Mouse (Mus musculus) bone marrow macrophage, adult 2 months (primary cell): ENCODE results near the gene Slc1a7. TPM values are rescaled to one million over a fixed set of nuclear protein-coding genes. Genes with fewer than 3 reads are reported as not detected.

Source experiments
- H3K27ac ChIP-seq: 2 replicates; pipeline ENCODE4 v1.5.1; 2012; ENCODE audit warnings: low read depth, low read length; ENCODE audit not compliant: insufficient read depth
- H3K4me1 ChIP-seq: 2 replicates; pipeline ENCODE4 v1.6.1; 2012; ENCODE audit warnings: low read length; ENCODE audit not compliant: control insufficient read depth, insufficient read depth
- H3K4me3 ChIP-seq: 2 replicates; pipeline ENCODE4 v1.5.1; 2012; ENCODE audit warnings: mild to moderate bottlenecking, low read length, moderate library complexity; ENCODE audit not compliant: insufficient read depth
- CTCF ChIP-seq: IDR thresholded peaks from 2 replicates; pipeline ENCODE4 v1.5.1; 2012; ENCODE audit warnings: low read depth, mild to moderate bottlenecking, low read length, moderate library complexity
- POLR2A ChIP-seq: IDR thresholded peaks from 2 replicates; pipeline ENCODE4 v1.6.1; 2012; ENCODE audit warnings: mild to moderate bottlenecking, low read depth, low read length, borderline replicate concordance
- polyA plus RNA-seq: library from polyadenylated mRNA; stranded (reverse); fragments of >200 nt; gene quantifications from 2 replicates; pipeline ENCODE4 v1.2.4, GENCODE M21; 2012; ENCODE audit not compliant: missing spikeins, insufficient read depth, insufficient read length

The Slc1a7 gene
- polyA plus RNA-seq, 1 experiment: not detected

DNA sequence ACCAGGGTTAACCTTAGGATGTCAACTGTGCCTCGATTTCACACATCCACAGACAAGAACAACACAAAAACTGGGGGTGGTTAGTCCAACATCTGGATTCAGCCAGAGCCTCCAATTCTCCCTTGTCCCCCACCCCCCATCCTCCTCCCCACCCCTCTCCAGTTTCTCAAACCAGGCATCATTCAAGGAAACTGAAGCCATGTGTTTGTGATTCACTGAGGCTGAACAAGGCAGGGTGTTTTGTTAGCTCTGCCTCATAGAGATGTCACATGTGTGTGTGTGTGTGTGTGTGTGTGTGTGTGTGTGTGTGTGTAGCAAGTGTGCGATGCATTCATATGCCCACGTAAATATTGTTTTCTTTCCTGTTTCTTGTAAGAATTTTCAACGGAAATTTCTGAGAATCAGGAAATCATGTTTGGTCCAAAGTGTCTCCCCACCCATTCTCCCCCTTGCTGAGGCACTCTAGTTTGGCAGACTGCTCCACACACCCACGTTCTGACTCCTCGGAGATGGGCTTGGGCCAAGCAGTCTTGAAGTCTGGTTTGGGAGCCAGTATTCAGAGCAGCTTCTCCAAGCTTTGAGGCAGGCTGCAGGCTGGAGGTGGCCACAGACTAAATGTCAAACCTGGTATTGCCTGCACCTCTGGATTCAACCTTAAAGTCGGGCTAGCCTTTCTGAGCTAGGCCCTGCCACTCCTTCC is 16.3 kb downstream of the Slc1a7 start:
- TF ChIP-seq POLR2A (no peak), CTCF (no peak)
- Histone ChIP-seq H3K4me3 (no peak overlapping the region), H3K4me1 (peaks cover 5% of the 10 kb centered on the region; the same call in 1 of the 2 replicates), H3K27ac (no peak overlapping the region)

GRCm38 (mm10) chr4:107985812-107986211 is 17.7 kb downstream of the Slc1a7 start:
- no peak overlapping the region for H3K27ac ChIP-seq

GRCm38 (mm10) chr4:107986386-107987168 is 18.4 kb downstream of the Slc1a7 start:
- TF ChIP-seq POLR2A (no peak), CTCF (no peak)
- Histone ChIP-seq H3K4me1 (peaks cover 5% of the 10 kb centered on the region; the same call in 1 of the 2 replicates), H3K27ac (no peak overlapping the region), H3K4me3 (no peak overlapping the region)

More at GRCm38 (mm10) chr4:107985812-107986211, 17.7 kb downstream of the Slc1a7 start:
- peaks cover 5% of the 10 kb centered on the region; the same call in 1 of the 2 replicates for H3K4me1 ChIP-seq
- no peak overlapping the region for H3K4me3 ChIP-seq
- TF ChIP-seq CTCF (no peak), POLR2A (no peak)

DNA sequence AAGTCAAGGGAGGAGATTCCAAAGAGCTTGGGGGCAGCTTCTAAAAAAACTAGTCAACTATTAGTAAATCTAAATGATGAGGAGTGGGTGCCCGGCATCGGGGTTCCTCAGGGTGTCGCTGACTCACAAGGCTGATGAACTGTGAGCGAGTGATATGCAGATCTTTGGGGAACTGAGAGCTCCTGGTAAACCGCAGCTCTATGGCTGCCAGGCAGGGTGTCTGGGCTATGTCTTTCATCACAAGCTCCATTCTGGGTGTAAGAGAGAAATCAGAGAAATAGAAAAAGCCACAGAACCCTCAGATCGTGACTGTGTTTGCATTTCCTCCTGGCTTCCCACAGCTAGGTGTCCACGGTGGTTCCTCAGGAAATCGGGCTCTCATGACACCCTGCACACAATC is 20.8 kb downstream of the Slc1a7 start:
- H3K27ac ChIP-seq: no peak overlapping the region
- TF ChIP-seq CTCF (0 out of 2 replicates have a peak, but pooled peaks have one; percentile 29), POLR2A (no peak)

DNA sequence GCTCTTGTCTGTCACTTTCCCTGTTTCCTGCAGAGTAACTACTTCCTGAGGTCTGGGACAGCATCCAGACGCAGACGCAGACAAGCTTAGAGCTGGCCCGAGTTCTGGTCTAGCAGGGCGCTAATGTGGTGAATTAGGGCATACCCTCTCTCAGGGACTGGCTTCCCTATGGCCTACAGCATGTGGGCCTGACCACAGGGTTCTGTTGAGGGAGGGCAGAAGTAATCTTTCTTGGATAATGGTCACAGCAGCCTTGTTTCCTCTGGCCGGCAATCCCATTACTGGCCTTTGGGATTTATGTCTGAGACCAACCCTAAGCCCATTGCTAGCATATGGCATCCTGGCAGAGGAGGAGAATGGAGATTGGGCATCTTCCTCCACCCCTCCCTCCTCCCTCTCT is 22.7 kb downstream of the Slc1a7 start:
- Histone ChIP-seq H3K27ac (no peak overlapping the region), H3K4me1 (peaks cover 5% of the 10 kb centered on the region; the same call in 1 of the 2 replicates), H3K4me3 (no peak overlapping the region)
- TF ChIP-seq CTCF (no peak), POLR2A (no peak)

More for the DNA sequence above, 20.8 kb downstream of the Slc1a7 start:
- Histone ChIP-seq H3K4me3 (no peak overlapping the region), H3K4me1 (peaks cover 5% of the 10 kb centered on the region; the same call in 1 of the 2 replicates)

DNA sequence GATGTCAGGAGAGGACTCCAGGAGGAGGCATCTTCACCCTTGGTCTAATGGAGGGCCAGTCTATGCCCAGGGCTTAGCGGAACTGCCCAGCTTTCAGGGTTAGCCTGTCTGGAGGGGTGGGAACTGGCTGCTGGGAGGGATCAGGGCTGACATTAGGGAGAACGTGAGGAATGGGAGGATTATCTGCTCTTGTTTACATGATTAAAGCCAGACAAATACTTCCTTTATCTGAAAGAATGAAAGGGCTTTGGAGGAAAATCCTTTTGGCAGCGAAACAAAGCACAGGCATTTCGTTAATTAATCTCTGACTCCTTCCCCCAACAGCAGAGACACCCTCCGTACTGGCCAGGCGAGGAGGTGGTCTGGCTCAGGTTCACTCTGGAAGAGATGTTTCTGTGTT is 23.7 kb downstream of the Slc1a7 start:
- no peak for TF ChIP-seq POLR2A
- no peak for TF ChIP-seq CTCF
- Histone ChIP-seq H3K4me1 (peaks cover 5% of the 10 kb centered on the region; the same call in 1 of the 2 replicates), H3K27ac (no peak overlapping the region), H3K4me3 (no peak overlapping the region)

GRCm38 (mm10) chr4:107995011-107995410 is 26.9 kb downstream of the Slc1a7 start:
- Histone ChIP-seq H3K4me3 (no peak overlapping the region), H3K27ac (no peak overlapping the region), H3K4me1 (no peaks in the 10 kb centered on the region)
- TF ChIP-seq CTCF (no peak), POLR2A (no peak)

GRCm38 (mm10) chr4:107995727-107996126 is 27.6 kb downstream of the Slc1a7 start:
- H3K4me3 ChIP-seq: no peak overlapping the region
- no peak overlapping the region for H3K27ac ChIP-seq
- H3K4me1 ChIP-seq: no peaks in the 10 kb centered on the region
- TF ChIP-seq CTCF (no peak), POLR2A (no peak)

DNA sequence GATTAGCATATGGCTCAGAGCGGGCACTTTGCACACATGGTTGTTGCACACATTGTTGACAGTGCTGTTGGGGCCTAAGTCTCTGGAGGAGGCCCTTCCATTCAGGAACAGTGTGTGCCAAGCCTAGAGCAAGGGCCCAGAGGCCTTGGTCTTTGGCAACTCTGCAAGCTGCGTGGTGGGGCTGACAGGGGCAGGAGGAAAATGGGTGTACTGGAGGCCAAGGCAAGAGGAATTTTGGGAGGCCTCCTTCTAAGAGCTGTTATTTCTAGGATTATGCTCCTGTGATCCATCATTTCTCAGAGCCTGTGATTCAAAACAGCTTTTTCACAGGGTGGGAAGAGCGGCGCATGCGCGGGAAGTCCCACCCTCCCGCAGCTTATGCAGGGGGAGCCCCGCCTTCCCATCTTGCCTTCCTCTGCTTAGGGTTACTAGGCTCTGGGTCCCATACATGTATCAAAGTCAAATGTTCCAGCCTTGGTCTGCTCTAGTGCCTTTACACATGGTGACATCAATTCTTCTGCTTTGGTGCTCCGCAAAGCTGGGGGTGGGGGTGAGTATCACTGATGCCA is 28.4 kb downstream of the Slc1a7 start:
- Histone ChIP-seq H3K4me3 (no peak overlapping the region), H3K27ac (no peak overlapping the region), H3K4me1 (no peaks in the 10 kb centered on the region)
- TF ChIP-seq CTCF (no peak), POLR2A (no peak)
